Mouse (Mus musculus): ENCODE data around the gene Palm3.

DNA sequence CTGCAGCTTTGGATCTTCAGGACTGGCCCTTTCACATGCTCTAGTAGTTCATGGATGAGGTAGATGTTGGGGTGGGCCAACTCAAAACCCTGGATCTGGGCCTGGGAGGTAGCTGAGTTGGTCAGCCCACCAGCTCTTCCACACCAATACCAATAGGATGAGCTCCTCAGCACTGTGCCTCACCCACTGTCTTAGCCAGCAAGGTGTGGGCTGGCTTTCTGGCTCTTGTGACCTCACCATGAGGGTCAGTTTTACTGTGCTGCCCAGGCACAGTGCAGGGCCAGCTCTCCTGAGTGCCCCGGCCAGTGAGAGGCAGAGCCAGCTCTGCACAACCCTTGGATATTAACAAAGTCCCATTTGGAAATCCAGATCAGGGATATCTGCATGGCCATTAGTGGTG, 36.6 kb downstream of the Palm3 start:
- TF ChIP-seq CTCF (IDR thresholded peaks at IDR 0.05; ENCODE audit: low read depth) (no peak), EP300 (optimal IDR thresholded peaks at IDR 0.05) (no peak)

All from stomach, postnatal 0 days (tissue).